Mouse (Mus musculus): ENCODE measurements around the gene March10.

DNA sequence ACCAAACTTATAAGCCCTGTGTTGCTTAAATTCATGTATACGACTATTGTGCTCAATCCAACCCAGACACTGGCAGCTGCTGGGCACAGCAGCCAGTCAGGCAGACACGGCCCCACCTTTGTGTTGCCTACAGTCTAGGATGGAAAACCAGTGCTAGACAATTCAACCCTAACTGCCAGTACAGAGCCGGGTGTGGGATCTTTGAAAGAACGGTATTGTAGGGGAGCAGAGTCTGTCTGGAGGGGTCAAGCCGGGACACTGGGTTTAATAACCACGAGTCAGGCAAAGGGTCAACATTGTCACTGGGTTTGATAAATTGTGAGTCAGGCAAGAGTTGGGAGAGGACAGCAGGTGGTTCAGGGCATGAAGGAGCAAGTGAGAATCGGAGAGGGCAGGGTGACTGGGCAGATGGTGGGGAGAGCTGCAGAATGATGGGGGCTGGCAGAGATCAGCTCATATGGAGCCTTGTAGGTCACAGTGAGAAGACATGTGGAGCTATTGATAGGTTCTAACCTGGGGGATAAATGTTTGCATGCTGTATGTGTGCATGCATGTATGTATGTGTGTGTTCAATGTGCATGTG lies 4.9 kb downstream of the March10 start:
- TF ChIP-seq CTCF (IDR thresholded peaks at IDR 0.05; ENCODE audit: low read depth) (no peak), EP300 (optimal IDR thresholded peaks at IDR 0.05) (no peak)

Measured in stomach, postnatal 0 days (tissue).